Comparison of ENCODE assay signal across 8 mouse cellular contexts in genomic region chr15:101198218-101198617, GRCm38 (mm10). TPM values are rescaled to one million over a fixed set of nuclear protein-coding genes. Genes with fewer than 3 reads are reported as not detected.
DNase-seq lines count a peak whose midpoint lies in the region; ATAC-seq and TF ChIP-seq lines count a peak whose summit lies in the region.

No protein-coding gene starts in this region.

- TF ChIP-seq CTCF in cortical plate, adult 2 months (IDR thresholded peaks at IDR 0.05; ENCODE audit: extremely low read depth, insufficient read depth, low read length) = peak; percentile 96

- no peak overlapping the region for H3K4me2 ChIP-seq in liver, embryonic 11.5 days
- H3K4me2 ChIP-seq in stomach, embryonic 15.5 days = no peak overlapping the region

- WGBS in liver, embryonic 11.5 days = 39% methylated on average over 3 of the region's 3 CpGs
- 19% methylated on average over 3 of the region's 3 CpGs for WGBS in stomach, embryonic 15.5 days

- DNase-seq in urinary bladder, postnatal 25 days (ENCODE audit: low spot score) = peak; percentile 68
- DNase-seq in urinary bladder, adult 2 months (ENCODE audit: low spot score) = no peak
- DNase-seq in kidney, adult 18-20 months = peak; percentile 83
- DNase-seq in liver, embryonic 11.5 days (ENCODE audit: low spot score) = no peak

- no peak overlapping the region for H3K9ac ChIP-seq in liver, embryonic 11.5 days (ENCODE audit: low read depth, low read length)
- H3K9ac ChIP-seq in stomach, embryonic 15.5 days = no peak overlapping the region

- no peaks in the 10 kb centered on the region for H3K9me3 ChIP-seq in liver, embryonic 11.5 days (ENCODE audit: control insufficient read depth, low read length)
- H3K9me3 ChIP-seq in stomach, embryonic 15.5 days = no peaks in the 10 kb centered on the region

- peaks cover 6% of the 10 kb centered on the region; the same call in 1 of the 2 replicates for H3K4me1 ChIP-seq in cortical plate, adult 2 months (ENCODE audit: control insufficient read depth, insufficient read depth, low read length)
- H3K4me1 ChIP-seq in liver, embryonic 11.5 days (replicated peaks; ENCODE audit: control insufficient read depth, insufficient read depth, low read length) = peaks cover 7% of the 10 kb centered on the region; the same call in 1 of the 2 replicates
- peaks cover 13% of the 10 kb centered on the region; the same call in 1 of the 2 replicates for H3K4me1 ChIP-seq in stomach, embryonic 15.5 days

- H3K27me3 ChIP-seq in liver, embryonic 11.5 days (replicated peaks; ENCODE audit: control insufficient read depth, insufficient read depth, low read length) = no peaks in the 10 kb centered on the region
- H3K27me3 ChIP-seq in stomach, embryonic 15.5 days (replicated peaks) = no peaks in the 10 kb centered on the region

- H3K36me3 ChIP-seq in liver, embryonic 11.5 days (ENCODE audit: control insufficient read depth, insufficient read depth, low read length) = peaks cover 39% of the 10 kb centered on the region
- H3K36me3 ChIP-seq in stomach, embryonic 15.5 days = peaks cover 50% of the 10 kb centered on the region

- no peak overlapping the region for H3K27ac ChIP-seq in cortical plate, adult 2 months (ENCODE audit: insufficient read depth, low read length)
- H3K27ac ChIP-seq in liver, embryonic 11.5 days (ENCODE audit: low read depth, low read length) = no peak overlapping the region
- no peak overlapping the region for H3K27ac ChIP-seq in stomach, embryonic 15.5 days

- ATAC-seq in granulocyte monocyte progenitor cell, adult 5-6 weeks (replicated peaks; ENCODE audit: poor library complexity, severe bottlenecking) = peak; percentile 72
- ATAC-seq in liver, embryonic 11.5 days (replicated peaks; ENCODE audit: low FRiP score) = peak; percentile 70
- ATAC-seq in monocyte, adult 5-6 weeks (replicated peaks; ENCODE audit: insufficient number of reproducible peaks, low FRiP score, low TSS enrichment, poor library complexity, severe bottlenecking) = peak; percentile 81
- ATAC-seq in stomach, embryonic 15.5 days (ENCODE audit: insufficient read depth, low FRiP score, low read depth) = peak; percentile 72

- H3K4me3 ChIP-seq in cortical plate, adult 2 months (ENCODE audit: insufficient read depth, low read length) = no peak overlapping the region
- H3K4me3 ChIP-seq in liver, embryonic 11.5 days (ENCODE audit: low read depth, low read length) = no peak overlapping the region
- no peak overlapping the region for H3K4me3 ChIP-seq in stomach, embryonic 15.5 days (replicated peaks)

- TF ChIP-seq POLR2A in cortical plate, adult 2 months (IDR thresholded peaks at IDR 0.05; ENCODE audit: extremely low read depth, insufficient read depth, low read length) = no peak

RNA-seq across cellular contexts. Expression of gene Acvr1b, which starts 24.4 kb away (rescaled TPM):
- polyA plus RNA-seq in urinary bladder, adult 2 months (2012; rRNA removed) = 24.8 and 27.1 TPM in 2 replicates
- polyA plus RNA-seq in cortical plate, adult 2 months (2012; rRNA removed) = 70.5 and 73.9 TPM in 2 replicates
- 6.9 and 8.7 TPM in 2 replicates for total RNA-seq in granulocyte monocyte progenitor cell, adult 5-6 weeks (2014; fragmentation: Nextera tagmentation)
- total RNA-seq in granulocyte monocyte progenitor cell, adult 5-6 weeks (2017) = 6.9 and 9.9 TPM in 2 replicates
- polyA plus RNA-seq in liver, embryonic 11.5 days (2014; fragmentation: Nextera tagmentation; extraction: Ambion mirVana) = 4.2 and 4.4 TPM in 2 replicates
- total RNA-seq in monocyte, adult 5-6 weeks (2017) = 14.2 to 16.4 TPM (median 14.2 TPM) in 3 replicates
- polyA plus RNA-seq in stomach, embryonic 15.5 days (2015; fragmentation: Nextera tagmentation; extraction: Ambion mirVana) = 8.9 and 9.9 TPM in 2 replicates

RNA-seq across cellular contexts. Expression of gene Grasp, which starts 25.8 kb away (rescaled TPM):
- 8.7 and 9.7 TPM in 2 replicates for polyA plus RNA-seq in urinary bladder, adult 2 months (2012; rRNA removed)
- 39.7 and 41.0 TPM in 2 replicates for polyA plus RNA-seq in cortical plate, adult 2 months (2012; rRNA removed)
- 3.2 and 4.1 TPM in 2 replicates for total RNA-seq in granulocyte monocyte progenitor cell, adult 5-6 weeks (2014; fragmentation: Nextera tagmentation)
- total RNA-seq in granulocyte monocyte progenitor cell, adult 5-6 weeks (2017) = 0.26 and 1.0 TPM in 2 replicates
- polyA plus RNA-seq in liver, embryonic 11.5 days (2014; fragmentation: Nextera tagmentation; extraction: Ambion mirVana) = 1.5 and 1.7 TPM in 2 replicates
- 4.9 to 10.8 TPM (median 9.0 TPM) in 3 replicates for total RNA-seq in monocyte, adult 5-6 weeks (2017)
- 6.0 and 7.3 TPM in 2 replicates for polyA plus RNA-seq in stomach, embryonic 15.5 days (2015; fragmentation: Nextera tagmentation; extraction: Ambion mirVana)

RNA-seq across cellular contexts. Expression of gene Nr4a1, which starts 55.9 kb away (rescaled TPM):
- polyA plus RNA-seq in urinary bladder, adult 2 months (2012; rRNA removed) = 11.7 and 12.4 TPM in 2 replicates
- 76.6 and 103 TPM in 2 replicates for polyA plus RNA-seq in cortical plate, adult 2 months (2012; rRNA removed)
- 1.4 and 4.0 TPM in 2 replicates for total RNA-seq in granulocyte monocyte progenitor cell, adult 5-6 weeks (2014; fragmentation: Nextera tagmentation)
- total RNA-seq in granulocyte monocyte progenitor cell, adult 5-6 weeks (2017) = 2.4 and 4.1 TPM in 2 replicates
- polyA plus RNA-seq in liver, embryonic 11.5 days (2014; fragmentation: Nextera tagmentation; extraction: Ambion mirVana) = 1.8 and 2.4 TPM in 2 replicates
- 717 to 1,434 TPM (median 717 TPM) in 3 replicates for total RNA-seq in monocyte, adult 5-6 weeks (2017)
- 10.6 and 11.2 TPM in 2 replicates for polyA plus RNA-seq in stomach, embryonic 15.5 days (2015; fragmentation: Nextera tagmentation; extraction: Ambion mirVana)

Comparison
In these comparisons a context has a peak if more than half of its experiments do, and no peak if none do; other contexts are left out.
1. DNase-seq: peak in urinary bladder, postnatal 25 days (single experiment) and kidney, adult 18-20 months (single experiment); none in urinary bladder, adult 2 months (single experiment) and liver, embryonic 11.5 days (single experiment).
2. Peak in every context shown above with its lines, with median percentiles within 50 percentile points of each other: ATAC-seq.